Mouse (Mus musculus): Measurements from ENCODE around the gene Gm17542.
"Not testable (repeated sequence)": the region's sequence is repeated elsewhere in the genome, so short reads cannot be mapped to it uniquely, and the experiment has no call there.

Gene Gm17542

GRCm38 (mm10) chr10:58718110-58718509, at the start of gene Gm17542:
Gene Gm17542, minus strand, starts transcription at chr10:58718210.
- not testable (repeated sequence) for DNase-seq (ENCODE audit: low spot score in 2 of 2)

DNA sequence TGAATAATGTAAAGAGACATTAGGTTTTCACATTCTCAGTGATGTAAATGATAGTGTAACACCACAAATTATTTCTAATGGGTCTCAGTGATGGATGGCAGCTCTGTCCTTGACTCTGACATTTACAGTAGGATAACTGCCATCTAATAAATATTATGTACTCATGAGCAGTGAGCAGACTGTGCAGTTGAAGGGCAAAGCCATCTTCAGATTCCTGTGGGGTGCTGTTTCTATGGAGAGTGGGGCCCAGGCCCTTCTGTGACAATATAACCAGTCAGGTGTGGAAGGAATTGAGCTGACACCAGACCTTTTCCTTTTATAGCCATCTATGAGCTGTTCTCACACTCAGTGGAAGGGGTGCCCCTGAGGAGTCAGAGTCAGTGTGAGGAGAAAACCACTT, 21.8 kb upstream of the Gm17542 start:
- no peak for DNase-seq (ENCODE audit: low spot score in 2 of 2)

GRCm38 (mm10) chr10:58738152-58738551, 20.1 kb upstream of the Gm17542 start:
- no peak for DNase-seq (ENCODE audit: low spot score in 2 of 2)

DNA sequence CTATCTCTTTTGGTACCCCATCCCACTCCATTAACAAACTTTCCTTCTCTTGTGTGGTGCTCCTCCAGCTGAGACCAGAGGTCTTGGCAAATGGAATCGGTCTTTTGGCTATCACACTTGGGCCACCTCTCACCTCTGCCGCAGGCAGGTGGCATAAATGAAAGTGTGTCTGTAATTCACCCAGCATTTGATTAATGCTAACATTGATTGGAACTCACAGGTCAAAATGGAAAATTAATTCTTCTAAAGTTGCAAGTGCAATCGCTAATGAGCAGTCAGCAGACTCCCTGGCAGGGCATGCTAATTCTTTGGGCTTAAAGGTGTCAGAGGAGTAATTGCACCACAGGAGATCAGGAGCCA, 3.2 kb downstream of the Gm17542 start:
- DNase-seq (ENCODE audit: low spot score in 2 of 2), result no peak

DNA sequence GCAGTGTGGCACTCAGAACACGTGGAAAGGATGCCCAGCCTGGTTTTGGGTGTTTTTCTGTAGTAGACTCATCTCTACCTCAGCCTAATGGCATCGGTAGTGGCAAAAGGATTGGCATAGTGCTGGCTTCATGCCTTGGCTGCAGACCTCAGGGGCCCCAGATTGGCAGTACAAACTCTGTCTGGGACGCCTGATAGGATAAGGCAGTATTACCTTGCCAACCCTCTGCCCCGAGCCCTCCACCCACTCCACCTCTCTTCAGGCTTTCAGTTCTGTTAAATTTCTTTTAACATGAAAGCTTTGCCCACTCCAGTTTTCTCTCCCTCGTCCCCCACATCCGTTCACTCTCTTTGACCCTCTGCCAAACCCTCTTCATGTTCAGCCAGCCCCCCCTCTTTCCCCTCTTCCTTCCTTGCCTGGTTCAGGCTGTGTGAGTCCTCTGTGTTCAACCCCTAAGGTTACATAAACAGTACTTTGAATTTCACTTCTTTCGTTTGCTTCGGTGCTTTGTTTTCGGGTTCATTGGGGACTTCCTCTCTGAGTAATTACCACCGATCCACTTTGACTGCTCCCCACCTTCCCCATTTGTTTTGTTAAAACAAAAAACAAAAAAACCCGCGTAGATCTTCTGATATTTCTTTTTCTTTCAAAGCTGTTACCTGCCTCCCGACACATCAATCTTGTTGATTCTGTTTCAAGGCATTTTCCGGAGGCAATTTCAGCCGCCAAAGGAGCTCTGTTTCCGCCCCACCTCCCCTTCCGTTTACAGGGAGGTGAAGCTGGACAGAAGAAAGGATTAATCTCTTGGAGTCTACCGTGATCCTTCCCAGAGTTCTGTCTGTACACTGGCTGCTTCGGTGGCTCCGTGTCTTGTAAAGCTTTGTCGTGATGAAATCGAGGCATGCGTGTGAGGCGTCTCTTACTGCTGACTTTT, 3.9 kb downstream of the Gm17542 start:
- DNase-seq (ENCODE audit: low spot score in 2 of 2), result peak in 1 of 2 experiments; percentile 17

DNA sequence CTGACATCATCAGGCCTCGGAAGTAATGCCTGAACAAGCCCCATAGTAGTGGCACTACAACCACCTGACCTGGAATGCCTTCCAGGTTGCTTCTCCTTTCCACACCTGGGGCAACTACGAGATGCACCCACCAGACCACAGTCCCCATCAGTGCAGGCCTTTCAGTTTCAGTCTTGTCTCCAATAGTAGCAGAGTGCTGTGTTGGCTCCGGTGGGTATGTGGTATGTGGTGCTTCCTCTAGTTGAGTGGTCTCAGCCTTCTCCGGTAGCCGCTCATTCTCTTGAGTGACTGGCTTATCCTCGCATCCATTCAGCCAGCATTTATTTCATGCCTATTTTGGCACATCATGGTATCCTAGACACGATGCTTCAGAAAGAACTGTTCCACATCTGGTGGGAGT, 4.8 kb downstream of the Gm17542 start:
- DNase-seq (ENCODE audit: low spot score in 2 of 2), result no peak

DNA sequence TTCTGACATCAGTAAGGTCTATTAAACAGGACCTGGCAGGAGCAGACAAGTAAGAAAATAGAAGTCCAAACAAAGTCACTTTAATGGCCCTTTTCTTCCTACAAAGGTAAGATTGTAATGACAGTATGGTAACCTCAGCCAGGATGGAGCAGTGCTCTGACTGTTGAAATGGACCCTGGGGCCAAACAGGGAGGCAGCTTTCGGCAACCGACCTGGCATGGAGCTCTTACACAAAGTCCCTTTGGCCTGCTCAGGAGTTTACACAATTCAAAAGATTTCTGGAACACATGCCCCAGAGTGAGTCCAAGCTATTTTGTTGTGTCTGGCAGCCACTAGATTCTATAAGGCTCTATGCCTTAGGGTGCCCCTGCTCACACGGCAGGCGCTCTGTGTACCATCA, 9.0 kb downstream of the Gm17542 start:
- no peak for DNase-seq (ENCODE audit: low spot score in 2 of 2)

DNA sequence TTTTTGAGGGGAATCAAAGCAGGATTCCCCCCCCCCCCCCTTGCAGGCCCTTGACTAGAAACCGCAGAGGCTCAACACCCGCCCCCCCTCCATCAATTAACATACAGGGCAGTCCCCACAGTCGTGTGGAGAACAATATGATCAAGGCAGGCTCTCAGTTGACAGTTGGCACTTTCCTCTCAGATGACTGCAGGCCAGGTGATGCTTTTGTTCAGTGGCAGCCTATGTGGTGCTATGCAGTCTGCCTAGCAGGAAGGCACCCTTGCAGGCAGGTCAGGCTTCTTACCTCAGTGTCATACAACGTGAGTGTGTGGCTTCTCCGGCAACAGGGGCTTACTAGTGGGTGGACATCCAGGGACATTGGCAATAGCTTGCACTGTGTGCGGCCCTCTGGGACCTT, 17.4 kb downstream of the Gm17542 start:
- no peak for DNase-seq (ENCODE audit: low spot score in 2 of 2)

DNA sequence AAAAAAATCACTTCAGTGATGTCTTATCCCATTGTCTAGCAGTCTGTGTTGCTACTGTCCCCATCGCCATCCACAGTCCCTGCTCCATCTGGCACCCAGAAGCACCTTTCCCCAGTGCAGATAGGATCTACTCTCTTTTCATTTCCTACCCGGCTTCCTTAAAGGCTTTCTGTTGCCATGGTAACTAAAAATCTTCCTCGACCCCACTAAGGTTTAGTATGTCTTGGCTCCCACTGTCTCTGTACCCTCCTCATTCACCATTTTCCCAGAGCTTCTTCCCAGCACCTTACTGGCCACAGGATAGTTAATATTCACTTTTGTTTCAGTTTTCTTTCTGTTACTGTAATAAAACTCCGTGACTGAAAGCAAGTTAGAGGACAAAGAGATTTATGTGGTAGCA, 17.9 kb downstream of the Gm17542 start:
- no peak for DNase-seq (ENCODE audit: low spot score in 2 of 2)

DNA sequence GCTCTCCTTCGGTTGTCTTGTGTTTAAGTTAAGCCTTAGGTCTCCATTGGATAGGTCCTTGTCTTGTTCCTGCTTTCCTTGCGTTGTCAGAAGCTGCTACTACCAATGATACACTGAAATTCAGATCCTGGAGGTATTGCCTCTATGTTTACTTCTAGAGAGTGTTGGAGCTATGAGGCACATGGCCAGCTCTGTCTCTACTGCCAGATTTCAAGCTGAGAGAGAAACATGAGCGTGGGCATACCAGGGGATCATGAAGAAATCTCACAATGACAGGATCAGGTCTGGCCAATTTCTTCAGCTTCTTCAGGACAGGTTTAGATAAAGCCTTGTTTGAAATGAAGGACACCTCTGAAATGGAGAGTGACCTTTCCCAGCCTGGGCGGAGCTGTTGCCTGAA, 19.1 kb downstream of the Gm17542 start:
- DNase-seq (ENCODE audit: low spot score in 2 of 2), result no peak

- DNase-seq (ENCODE audit: low spot score in 2 of 2), result no peak
These were observed 27.0 kb downstream of the Gm17542 start for GRCm38 (mm10) chr10:58691051-58691450.

DNA sequence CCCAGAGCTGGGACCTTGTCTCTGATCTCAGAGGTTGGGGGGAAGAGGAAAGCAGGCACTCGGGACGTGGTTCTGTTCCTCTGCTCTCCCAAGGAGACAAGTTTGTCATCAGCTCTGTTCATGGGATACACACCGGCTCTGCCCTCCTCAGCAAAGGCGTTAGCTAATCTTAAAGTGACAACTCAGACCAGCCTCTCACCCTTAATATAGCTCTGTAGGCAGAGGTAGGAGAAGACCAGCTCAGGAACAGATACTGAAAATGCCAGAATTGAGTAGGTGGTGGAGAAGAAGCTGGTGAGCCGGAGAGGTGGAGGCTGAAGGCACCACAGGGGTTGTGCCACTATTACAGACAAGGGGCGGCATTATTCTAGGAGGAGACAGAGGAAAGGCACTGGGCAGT, 38.7 kb downstream of the Gm17542 start:
- no peak for DNase-seq (ENCODE audit: low spot score in 2 of 2)

DNA sequence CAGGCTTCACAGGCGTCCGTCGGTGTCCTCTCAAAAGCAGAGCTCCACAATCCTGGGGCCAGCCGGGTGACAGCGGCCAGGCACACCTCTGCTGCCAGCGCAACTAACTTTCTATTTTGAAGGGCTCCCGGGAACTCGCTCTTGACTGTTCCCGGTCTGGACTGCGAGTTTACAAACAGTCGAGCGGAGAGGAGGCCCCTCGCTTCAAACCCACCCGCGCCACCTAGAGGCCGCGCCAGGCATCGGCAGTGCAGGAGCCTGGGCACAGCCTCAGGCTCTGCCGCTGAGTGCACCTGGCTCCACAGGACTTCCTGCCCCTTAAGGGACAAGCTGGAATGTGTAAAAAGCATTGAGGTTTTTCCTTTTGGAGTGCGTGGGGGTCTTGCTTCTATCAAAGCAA, 42.5 kb downstream of the Gm17542 start, which contains the start of gene Edar:
Edar (minus strand) TSS at position 122 of the 400 bp plus-strand sequence.
- DNase-seq (ENCODE audit: low spot score in 2 of 2), result peak; percentile 26 to 80

DNA sequence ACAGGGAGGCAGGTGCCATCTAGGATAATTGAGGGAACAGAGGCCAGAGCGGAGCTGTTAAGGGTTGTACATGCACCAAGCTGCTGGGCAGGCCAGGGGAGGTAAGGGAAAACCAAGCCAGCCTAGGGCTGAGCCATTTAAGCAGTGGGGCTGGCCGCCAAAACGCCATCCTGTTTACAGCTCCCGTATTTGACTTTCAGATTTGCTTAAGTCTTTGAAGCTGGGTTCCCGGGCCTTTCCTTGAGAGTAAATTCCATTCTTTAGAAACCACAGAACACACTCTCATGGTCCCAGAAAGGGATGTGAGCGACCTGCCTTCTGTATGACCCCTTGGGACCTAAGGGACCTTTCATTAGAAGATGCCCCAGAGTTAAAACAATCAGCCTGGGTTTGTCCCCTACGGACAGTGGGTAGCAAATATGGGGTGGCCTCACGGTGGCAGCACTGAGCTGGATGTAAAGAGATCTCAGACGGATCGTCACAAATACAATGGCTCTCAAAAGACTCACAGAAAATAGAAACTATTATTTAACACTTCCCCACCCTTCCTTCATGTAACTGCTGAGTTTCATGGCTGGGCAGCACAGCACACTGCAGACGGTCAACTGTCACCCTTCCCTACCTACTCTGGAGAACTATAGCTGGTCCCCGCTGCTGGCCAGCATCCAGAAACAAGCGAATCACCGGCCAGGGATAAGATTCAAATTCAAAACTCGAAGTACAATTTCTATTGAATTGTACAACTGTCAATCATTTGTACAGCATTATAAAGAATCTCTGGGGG, 44.5 kb downstream of the Gm17542 start:
- DNase-seq (ENCODE audit: low spot score in 2 of 2), result peak; percentile 48 to 83

DNA sequence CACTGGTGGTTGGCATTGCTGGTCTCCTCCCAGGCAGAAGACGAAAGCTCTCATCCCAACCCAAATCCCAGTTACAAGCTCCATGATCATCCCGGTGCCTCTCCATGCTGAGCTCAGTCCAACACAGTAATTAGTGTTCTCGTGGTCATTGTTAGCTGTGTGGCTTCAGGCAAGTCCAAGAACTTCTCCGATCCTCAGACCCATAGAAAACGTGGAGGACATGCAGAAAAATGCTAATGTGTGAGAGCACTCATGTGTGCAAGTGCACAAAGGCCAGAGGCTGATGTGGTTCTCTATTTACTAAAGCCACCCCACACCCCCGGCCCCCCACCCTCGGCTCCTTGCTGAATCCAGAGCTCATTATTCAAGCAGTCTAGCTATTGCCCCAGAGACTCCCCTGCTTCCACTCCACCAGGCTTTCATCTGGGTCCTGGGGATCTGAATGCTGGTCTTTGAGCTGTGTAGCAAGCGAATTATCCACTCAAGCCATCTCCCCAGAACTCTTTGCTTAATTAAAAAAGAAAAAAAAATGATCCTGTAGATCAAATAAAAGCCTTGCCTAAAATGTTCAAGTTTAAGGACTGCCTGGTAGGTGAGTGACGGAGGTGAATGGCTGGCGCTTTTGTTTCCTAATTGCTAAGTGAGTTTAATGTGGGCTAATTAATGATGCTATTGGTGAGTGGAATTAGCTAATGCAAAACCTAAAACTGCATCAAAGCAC, 45.3 kb downstream of the Gm17542 start:
- no peak for DNase-seq (ENCODE audit: low spot score in 2 of 2)

DNA sequence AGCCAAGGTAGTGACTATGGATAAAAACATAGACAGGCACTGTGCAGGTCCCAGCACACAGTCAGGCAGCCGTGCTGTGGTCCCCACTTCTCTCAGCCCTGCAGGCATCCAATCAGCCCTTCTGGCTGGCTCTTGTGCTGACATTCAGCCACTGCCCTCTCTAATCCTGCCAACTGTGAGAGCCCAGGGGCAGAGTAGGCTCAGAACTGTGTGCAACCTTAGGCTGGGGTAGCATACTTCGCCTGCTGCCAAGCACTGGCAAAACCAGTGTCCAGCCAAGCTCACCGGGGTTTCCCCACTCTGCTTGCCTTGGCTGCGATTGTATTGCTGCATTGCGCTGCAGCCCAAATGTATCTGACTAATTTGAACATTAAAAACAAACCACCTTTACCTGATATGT, 54.1 kb downstream of the Gm17542 start:
- no peak for DNase-seq (ENCODE audit: low spot score in 2 of 2)

All from spleen, postnatal 10 days (tissue).